Mouse (Mus musculus): ENCODE data around the gene Timm22. TPM values are rescaled to one million over a fixed set of nuclear protein-coding genes. Genes with fewer than 3 reads are reported as not detected.

Timm22 gene
- polyA plus RNA-seq, 1 experiment = 32.2 TPM

GRCm38 (mm10) chr11:76405626-76406264 is 1.0 kb upstream of the Timm22 start:
- TF ChIP-seq GATA1 (IDR thresholded peaks at IDR 0.05; ENCODE audit: low read length) = no peak

DNA sequence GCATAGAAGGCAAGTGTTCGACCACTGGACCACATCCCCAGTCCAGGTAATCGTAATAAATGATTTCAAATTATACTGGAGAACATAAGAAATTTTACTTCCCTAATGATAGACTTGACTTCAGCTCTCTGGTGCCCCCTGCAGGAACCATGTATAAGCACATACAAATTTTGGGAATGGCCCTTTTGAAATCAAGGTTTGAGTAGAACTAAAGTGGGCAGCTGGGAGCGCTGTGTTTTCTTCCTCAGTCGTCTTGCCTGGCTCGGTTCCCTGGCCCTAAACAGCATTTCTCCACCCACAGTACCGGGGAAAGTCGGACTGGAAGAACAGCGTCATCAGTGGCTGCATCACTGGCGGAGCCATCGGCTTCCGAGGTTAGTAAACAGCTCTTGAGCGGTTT is 4.1 kb downstream of the Timm22 start:
- TF ChIP-seq GATA1 (IDR thresholded peaks at IDR 0.05; ENCODE audit: low read length) = no peak

DNA sequence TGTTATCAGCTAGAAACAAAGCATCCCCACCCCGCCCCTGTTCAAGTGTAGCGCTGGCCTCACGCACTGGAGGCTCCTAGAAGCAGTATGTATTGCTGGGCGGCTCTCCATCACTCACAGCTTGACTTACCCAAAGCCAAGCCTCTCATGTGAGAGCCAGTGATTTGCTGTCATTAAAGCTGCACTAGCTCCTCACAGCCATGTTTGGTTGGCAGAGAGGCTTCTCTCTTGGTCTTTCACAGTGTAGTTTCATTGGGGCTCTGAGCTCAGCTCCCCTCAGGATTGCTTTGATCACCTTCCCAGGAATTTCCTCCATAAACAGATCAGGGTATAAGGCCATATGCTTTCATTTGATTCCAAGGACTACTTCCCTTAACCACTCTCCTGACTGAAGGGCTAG is 6.5 kb downstream of the Timm22 start:
- no peak for TF ChIP-seq GATA1 (IDR thresholded peaks at IDR 0.05; ENCODE audit: low read length)

GRCm38 (mm10) chr11:76415001-76415400 is 8.2 kb downstream of the Timm22 start:
- TF ChIP-seq GATA1 (IDR thresholded peaks at IDR 0.05; ENCODE audit: low read length) = no peak

- no peak for TF ChIP-seq GATA1 (IDR thresholded peaks at IDR 0.05; ENCODE audit: low read length)
Measured at GRCm38 (mm10) chr11:76415985-76416384, 9.2 kb downstream of the Timm22 start.

DNA sequence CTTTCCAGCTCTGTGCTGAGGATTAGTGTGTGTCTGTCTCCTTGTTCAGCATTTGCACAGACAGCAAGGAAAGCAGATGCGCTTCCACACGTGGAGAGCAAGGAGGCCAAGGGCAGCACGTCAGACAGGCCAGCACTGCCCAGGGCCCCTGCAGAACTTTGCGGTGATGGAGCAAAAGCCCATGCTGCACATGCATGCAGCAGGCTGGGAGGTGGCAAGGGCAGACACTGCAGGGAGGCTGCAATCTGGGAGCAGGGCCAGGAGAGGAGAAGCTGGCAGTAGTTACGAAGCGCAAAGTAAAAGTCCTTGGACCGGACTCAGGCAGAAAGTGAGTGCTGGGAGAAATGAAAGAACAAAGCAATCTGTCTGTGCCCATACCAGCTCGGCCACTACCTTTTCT is 11.7 kb downstream of the Timm22 start:
- no peak for TF ChIP-seq GATA1 (IDR thresholded peaks at IDR 0.05; ENCODE audit: low read length)

DNA sequence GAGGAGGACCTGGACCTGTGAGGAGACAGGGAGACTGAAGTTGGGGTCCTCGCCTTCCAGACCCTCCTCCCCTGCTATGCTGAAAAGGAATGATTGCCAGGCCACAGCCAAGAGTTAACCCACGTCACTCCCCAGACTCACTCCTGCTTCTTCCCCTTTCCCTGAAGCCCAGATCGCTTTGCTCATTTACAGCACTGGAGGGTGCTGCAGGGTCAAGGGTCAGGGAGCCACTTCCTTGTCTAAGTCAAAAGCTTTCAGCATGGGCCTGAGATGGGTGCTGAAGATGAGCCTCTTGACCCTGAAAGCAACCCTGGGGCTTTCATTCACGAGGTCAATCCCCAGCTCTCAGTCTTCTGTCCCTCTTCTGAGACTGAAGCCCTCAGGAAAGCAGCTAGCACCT is 12.4 kb downstream of the Timm22 start:
- no peak for TF ChIP-seq GATA1 (IDR thresholded peaks at IDR 0.05; ENCODE audit: low read length)

- no peak for TF ChIP-seq GATA1 (IDR thresholded peaks at IDR 0.05; ENCODE audit: low read length)
Measured at GRCm38 (mm10) chr11:76420896-76421295, 14.1 kb downstream of the Timm22 start.

GRCm38 (mm10) chr11:76425749-76426148 is 19.0 kb downstream of the Timm22 start:
- TF ChIP-seq GATA1 (IDR thresholded peaks at IDR 0.05; ENCODE audit: low read length) = no peak

- no peak for TF ChIP-seq GATA1 (IDR thresholded peaks at IDR 0.05; ENCODE audit: low read length)
Measured at GRCm38 (mm10) chr11:76427781-76428180, 21.0 kb downstream of the Timm22 start.

- no peak for TF ChIP-seq GATA1 (IDR thresholded peaks at IDR 0.05; ENCODE audit: low read length)
Measured at GRCm38 (mm10) chr11:76429046-76429445, 22.3 kb downstream of the Timm22 start.

DNA sequence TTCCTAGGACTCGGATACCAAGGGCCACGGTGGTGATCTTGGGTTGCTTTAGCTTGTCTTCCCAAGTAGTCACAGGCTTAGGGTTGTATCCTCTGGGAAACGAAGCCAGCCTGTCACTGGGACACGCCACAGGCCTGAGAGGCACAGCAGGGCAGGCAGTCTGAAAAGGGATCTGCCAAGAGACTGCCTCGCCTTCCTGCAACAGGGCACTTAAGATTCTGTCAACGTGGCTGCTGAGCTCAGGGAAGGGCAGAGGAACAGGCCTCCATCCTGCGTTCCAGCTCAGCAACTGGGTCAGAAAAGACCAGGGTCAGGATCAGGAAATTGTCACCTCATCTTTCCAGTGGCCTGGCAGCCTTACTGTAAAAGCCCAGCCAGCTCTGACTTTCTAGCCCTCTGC is 22.8 kb downstream of the Timm22 start:
- TF ChIP-seq GATA1 (IDR thresholded peaks at IDR 0.05; ENCODE audit: low read length) = no peak

DNA sequence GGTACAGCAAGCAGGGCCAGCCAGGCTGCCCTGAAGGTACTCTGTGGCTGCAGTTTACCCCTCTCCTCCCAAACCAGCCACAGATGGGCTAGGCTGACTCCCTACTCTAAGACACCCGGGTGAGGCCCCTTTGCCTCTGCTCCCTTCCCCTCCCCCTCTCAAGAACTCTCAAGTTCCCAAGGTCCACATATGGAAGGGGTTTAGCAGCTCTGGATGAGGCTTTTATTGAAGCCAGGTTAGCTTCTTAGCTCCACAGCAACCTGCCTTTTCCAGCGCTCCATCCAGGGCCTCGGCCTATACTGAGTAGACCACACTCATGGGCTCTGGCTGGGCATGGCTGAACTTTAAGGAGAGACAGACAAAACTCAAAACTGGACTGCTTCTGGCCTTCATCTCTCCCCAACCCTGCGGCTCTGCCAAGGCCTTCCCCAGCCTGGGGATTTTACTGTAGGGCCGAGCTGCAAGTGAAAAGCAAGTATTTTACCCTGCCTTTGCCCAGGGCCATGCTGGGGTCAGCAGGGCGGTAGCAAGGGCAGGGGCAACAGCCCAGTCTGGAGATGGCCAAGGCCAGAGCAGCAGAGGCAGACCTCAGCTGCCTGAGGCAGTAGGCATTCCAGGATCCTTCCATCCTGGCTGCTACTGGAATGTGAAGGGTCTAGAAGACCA is 23.3 kb downstream of the Timm22 start:
- no peak for TF ChIP-seq GATA1 (IDR thresholded peaks at IDR 0.05; ENCODE audit: low read length)

DNA sequence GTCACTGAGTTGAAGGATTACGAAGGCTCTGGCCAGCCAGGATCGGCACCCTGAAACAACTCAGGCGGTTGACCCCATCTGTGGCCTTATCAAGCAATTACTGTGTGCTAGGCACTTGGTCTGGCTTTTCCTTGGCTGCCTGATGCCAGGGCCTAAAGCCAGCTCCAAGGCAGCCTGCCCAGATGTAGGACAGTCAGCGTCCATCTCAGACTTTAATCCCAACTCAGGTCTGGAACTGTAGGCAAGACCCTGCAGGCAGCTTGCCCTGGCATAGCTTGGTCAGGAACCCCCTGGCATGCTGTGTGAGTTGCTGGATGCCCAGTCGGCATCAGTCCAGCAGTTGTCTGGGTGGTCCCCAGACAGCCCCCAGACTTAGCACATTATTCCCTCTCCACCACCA is 29.3 kb downstream of the Timm22 start:
- no peak for TF ChIP-seq GATA1 (IDR thresholded peaks at IDR 0.05; ENCODE audit: low read length)

- no peak for TF ChIP-seq GATA1 (IDR thresholded peaks at IDR 0.05; ENCODE audit: low read length)
Measured at GRCm38 (mm10) chr11:76436864-76437437, 30.2 kb downstream of the Timm22 start.

DNA sequence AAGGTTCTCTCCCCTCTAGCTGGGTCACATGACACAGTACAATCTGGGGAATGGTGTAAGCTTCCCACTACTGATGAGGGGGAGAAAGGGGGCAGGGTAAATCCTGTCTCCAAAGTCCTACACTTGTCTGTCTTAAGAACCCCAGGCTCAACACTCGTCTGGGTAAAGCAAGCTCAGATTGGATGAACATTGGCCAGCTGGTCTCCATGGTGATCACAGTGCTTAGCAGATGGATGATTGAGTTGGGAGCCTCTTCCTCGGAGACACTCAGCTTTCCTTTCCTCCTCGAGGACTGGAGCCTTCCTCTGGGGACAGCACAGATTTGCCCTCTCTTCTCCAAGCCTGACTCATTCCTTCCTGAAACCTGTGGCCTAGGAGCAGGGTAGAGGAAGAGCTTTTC is 32.9 kb downstream of the Timm22 start:
- TF ChIP-seq GATA1 (IDR thresholded peaks at IDR 0.05; ENCODE audit: low read length) = no peak

DNA sequence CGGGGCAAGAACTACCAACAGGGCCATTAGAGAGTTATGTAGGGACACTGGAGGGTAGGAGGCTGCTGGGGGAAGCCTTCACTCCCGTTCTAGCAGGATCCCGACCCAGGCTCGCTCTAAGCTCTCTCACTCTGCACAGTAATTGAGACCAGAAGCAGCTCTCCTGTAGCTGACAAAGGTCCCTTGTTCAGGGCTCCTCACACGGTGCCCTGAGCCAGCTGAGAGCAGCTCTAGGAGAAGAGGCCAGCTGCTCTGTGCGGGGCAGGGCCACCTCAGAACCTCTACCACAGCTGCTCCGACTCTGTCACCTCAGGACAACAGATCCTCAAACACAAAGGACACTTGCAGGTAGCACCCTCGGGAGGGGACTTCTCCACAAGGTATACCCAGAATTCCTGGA is 38.7 kb downstream of the Timm22 start:
- no peak for TF ChIP-seq GATA1 (IDR thresholded peaks at IDR 0.05; ENCODE audit: low read length)

Data from G1E-ER4 (cell line).